Mouse (Mus musculus): ENCODE measurements at regions not wholly inside any gene's neighbourhood (a gene's known extent, or its start where the extent isn't known, plus 50 kb on each side); places are given as distances from the start of the nearest gene placed in this dataset.

GRCm38 (mm10) chr4:81178782-81179135 is 263.9 kb downstream of the Mpdz start:
- TF ChIP-seq POLR2A (IDR thresholded peaks at IDR 0.05; ENCODE audit: low read depth, low read length) (no peak), CTCF (conservative IDR thresholded peaks at IDR 0.05; ENCODE audit: insufficient read depth, insufficient read length, low read depth, low read length) (peak; percentile 95)

Data from kidney, adult 2 months (tissue).